Mouse (Mus musculus) spleen, adult 10 weeks (tissue): ENCODE data around the gene Hnrnpul2. TPM values are rescaled to one million over a fixed set of nuclear protein-coding genes. Genes with fewer than 3 reads are reported as not detected.

Experiments used
- polyA plus RNA-seq: library from polyadenylated mRNA; stranded (reverse); fragments of 350-450 nt; fragmentation: Illumina TruSeq; extraction: RNeasy Lipid Tissue Mini Kit (QIAGEN cat#74804); gene quantifications from one replicate; pipeline ENCODE4 v1.2.3, GENCODE M21; 2015; ENCODE audit warnings: low replicate concordance; ENCODE audit not compliant: insufficient read depth

Gene Hnrnpul2
- polyA plus RNA-seq, 1 experiment from 2014 or later: 172 TPM

Other genes with a start within 250 kb of the Hnrnpul2 start
- gene Slc22a8, start 228.8 kb upstream of the Hnrnpul2 start, polyA plus RNA-seq: not detected
- not detected for gene Slc22a6, start 202.0 kb upstream of the Hnrnpul2 start, polyA plus RNA-seq
- gene Chrm1, start 156.2 kb upstream of the Hnrnpul2 start, polyA plus RNA-seq: not detected
- 149 TPM for gene Slc3a2, start 96.6 kb upstream of the Hnrnpul2 start, polyA plus RNA-seq
- 70.3 TPM for gene Wdr74, start 84.2 kb upstream of the Hnrnpul2 start, polyA plus RNA-seq
- gene 1700092M07Rik, start 79.3 kb upstream of the Hnrnpul2 start, polyA plus RNA-seq: not detected
- 145 TPM for gene Stx5a, start 78.6 kb upstream of the Hnrnpul2 start, polyA plus RNA-seq
- 395 TPM for gene Nxf1, start 62.9 kb upstream of the Hnrnpul2 start, polyA plus RNA-seq
- gene Tmem223, start 49.0 kb upstream of the Hnrnpul2 start, polyA plus RNA-seq: 36.9 TPM
- 89.0 TPM for gene Tmem179b, start 45.5 kb upstream of the Hnrnpul2 start, polyA plus RNA-seq
- gene Taf6l, start 33.6 kb upstream of the Hnrnpul2 start, polyA plus RNA-seq: 4.8 TPM
- gene Polr2g, start 21.4 kb upstream of the Hnrnpul2 start, polyA plus RNA-seq: 131 TPM
- gene Zbtb3, start 17.5 kb upstream of the Hnrnpul2 start, polyA plus RNA-seq: 3.1 TPM
- 67.2 TPM for gene Ttc9c, start 677 bp upstream of the Hnrnpul2 start, polyA plus RNA-seq
- not detected for gene AC129217.1, start 9.8 kb downstream of the Hnrnpul2 start, polyA plus RNA-seq
- 33.6 TPM for gene Bscl2, start 17.5 kb downstream of the Hnrnpul2 start, polyA plus RNA-seq
- gene Gng3, start 19.2 kb downstream of the Hnrnpul2 start, polyA plus RNA-seq: 0.14 TPM
- gene Lrrn4cl, start 30.8 kb downstream of the Hnrnpul2 start, polyA plus RNA-seq: 0.33 TPM
- gene Ubxn1, start 51.5 kb downstream of the Hnrnpul2 start, polyA plus RNA-seq: 103 TPM
- 14.9 TPM for gene Uqcc3, start 60.9 kb downstream of the Hnrnpul2 start, polyA plus RNA-seq
- gene Lbhd1, start 63.7 kb downstream of the Hnrnpul2 start, polyA plus RNA-seq: 85.8 TPM
- not detected for gene Gm49403, start 63.9 kb downstream of the Hnrnpul2 start, polyA plus RNA-seq
- 31.6 TPM for gene 1810009A15Rik, start 68.8 kb downstream of the Hnrnpul2 start, polyA plus RNA-seq
- not detected for gene Gm49416, start 68.9 kb downstream of the Hnrnpul2 start, polyA plus RNA-seq
- 8.5 TPM for gene Ints5, start 73.0 kb downstream of the Hnrnpul2 start, polyA plus RNA-seq
- gene Ganab, start 78.1 kb downstream of the Hnrnpul2 start, polyA plus RNA-seq: 156 TPM
- 44.8 TPM for gene B3gat3, start 100.4 kb downstream of the Hnrnpul2 start, polyA plus RNA-seq
- gene Rom1, start 109.3 kb downstream of the Hnrnpul2 start, polyA plus RNA-seq: 3.7 TPM
- 68.8 TPM for gene Eml3, start 109.5 kb downstream of the Hnrnpul2 start, polyA plus RNA-seq
- 192 TPM for gene Mta2, start 121.9 kb downstream of the Hnrnpul2 start, polyA plus RNA-seq
- 24.7 TPM for gene Tut1, start 133.8 kb downstream of the Hnrnpul2 start, polyA plus RNA-seq
- 623 TPM for gene Eef1g, start 147.0 kb downstream of the Hnrnpul2 start, polyA plus RNA-seq
- gene Ahnak, start 169.3 kb downstream of the Hnrnpul2 start, polyA plus RNA-seq: 88.3 TPM